8 mouse cellular contexts compared by ENCODE assay signal in genomic region chr9:53666665-53667019, GRCm38 (mm10). TPM values are rescaled to one million over a fixed set of nuclear protein-coding genes. Genes with fewer than 3 reads are reported as not detected.
A peak's percentile ranks its signal among the peaks of the same experiment; 100 is the strongest.
DNase-seq lines count a peak whose midpoint lies in the region; ATAC-seq and TF ChIP-seq lines count a peak whose summit lies in the region.

No protein-coding gene starts in this region.

- H3K27me3 ChIP-seq in kidney, embryonic 15.5 days, result no peaks in the 10 kb centered on the region
- no peaks in the 10 kb centered on the region for H3K27me3 ChIP-seq in hindbrain, embryonic 15.5 days
- no peaks in the 10 kb centered on the region for H3K27me3 ChIP-seq in midbrain, embryonic 15.5 days (replicated peaks)

- peak; percentile 50 for ATAC-seq in kidney, embryonic 15.5 days (replicated peaks; ENCODE audit: low FRiP score)
- ATAC-seq in hindbrain, embryonic 15.5 days (ENCODE audit: low FRiP score, low read depth), result peak; percentile 64
- no peak; the same call in 1 of the 2 replicates for ATAC-seq in midbrain, embryonic 15.5 days (replicated peaks)

- WGBS in kidney, embryonic 15.5 days, result under 1% methylated on average over 28 of the region's 28 CpGs
- WGBS in hindbrain, embryonic 15.5 days, result under 1% methylated on average over 28 of the region's 28 CpGs
- WGBS in midbrain, embryonic 15.5 days, result under 1% methylated on average over 28 of the region's 28 CpGs

- H3K4me2 ChIP-seq in kidney, embryonic 15.5 days, result peak overlapping the region; percentile 79
- peak overlapping the region; percentile 89 for H3K4me2 ChIP-seq in hindbrain, embryonic 15.5 days
- H3K4me2 ChIP-seq in midbrain, embryonic 15.5 days, result peak overlapping the region; percentile 81

- no peaks in the 10 kb centered on the region for H3K9me3 ChIP-seq in kidney, embryonic 15.5 days (replicated peaks)
- no peaks in the 10 kb centered on the region for H3K9me3 ChIP-seq in hindbrain, embryonic 15.5 days
- no peaks in the 10 kb centered on the region for H3K9me3 ChIP-seq in midbrain, embryonic 15.5 days

- DNase-seq in kidney, postnatal 25 days, result no peak
- no peak for DNase-seq in adrenal gland, adult 2 months
- no peak for DNase-seq in urinary bladder, postnatal 25 days (ENCODE audit: low spot score)
- DNase-seq in adipocyte (ENCODE audit: low spot score), result no peak

- TF ChIP-seq CTCF in cortical plate, adult 2 months (IDR thresholded peaks at IDR 0.05; ENCODE audit: extremely low read depth, insufficient read depth, low read length), result no peak

- no peak for TF ChIP-seq POLR2A in cortical plate, adult 2 months (IDR thresholded peaks at IDR 0.05; ENCODE audit: extremely low read depth, insufficient read depth, low read length)

- peak overlapping the region; percentile 100 for H3K9ac ChIP-seq in kidney, embryonic 15.5 days
- peak overlapping the region; percentile 93 for H3K9ac ChIP-seq in hindbrain, embryonic 15.5 days
- H3K9ac ChIP-seq in midbrain, embryonic 15.5 days, result peak overlapping the region; percentile 96

- H3K36me3 ChIP-seq in kidney, embryonic 15.5 days, result no peaks in the 10 kb centered on the region
- H3K36me3 ChIP-seq in hindbrain, embryonic 15.5 days, result no peaks in the 10 kb centered on the region
- H3K36me3 ChIP-seq in midbrain, embryonic 15.5 days (replicated peaks), result no peaks in the 10 kb centered on the region

- H3K4me3 ChIP-seq in kidney, embryonic 15.5 days (replicated peaks), result peak overlapping the region; percentile 98
- H3K4me3 ChIP-seq in cortical plate, adult 2 months (ENCODE audit: insufficient read depth, low read length), result peak overlapping the region; percentile 98
- peak overlapping the region; percentile 80 for H3K4me3 ChIP-seq in hindbrain, embryonic 15.5 days
- H3K4me3 ChIP-seq in midbrain, embryonic 15.5 days, result peak overlapping the region; percentile 69

- H3K27ac ChIP-seq in kidney, embryonic 15.5 days, result peak overlapping the region; percentile 97
- H3K27ac ChIP-seq in cortical plate, adult 2 months (ENCODE audit: insufficient read depth, low read length), result peak overlapping the region; percentile 100
- H3K27ac ChIP-seq in hindbrain, embryonic 15.5 days (replicated peaks), result peak overlapping the region; percentile 98
- H3K27ac ChIP-seq in midbrain, embryonic 15.5 days, result peak overlapping the region; percentile 97

- peaks cover 28% of the 10 kb centered on the region for H3K4me1 ChIP-seq in kidney, embryonic 15.5 days
- peaks cover 2% of the 10 kb centered on the region for H3K4me1 ChIP-seq in cortical plate, adult 2 months (ENCODE audit: control insufficient read depth, insufficient read depth, low read length)
- H3K4me1 ChIP-seq in hindbrain, embryonic 15.5 days (replicated peaks), result peaks cover 29% of the 10 kb centered on the region
- peaks cover 33% of the 10 kb centered on the region for H3K4me1 ChIP-seq in midbrain, embryonic 15.5 days

RNA-seq across cellular contexts. Expression of gene Cul5, which starts 3.2 kb away (rescaled TPM):
- 33.5 and 35.3 TPM in 2 replicates for polyA plus RNA-seq in kidney, embryonic 15.5 days (2015; fragmentation: Nextera tagmentation; extraction: Ambion mirVana)
- polyA plus RNA-seq in cortical plate, adult 2 months (2012; rRNA removed), result 20.3 and 21.4 TPM in 2 replicates
- 36.7 and 38.8 TPM in 2 replicates for polyA plus RNA-seq in hindbrain, embryonic 15.5 days (2015; fragmentation: Nextera tagmentation; extraction: Ambion mirVana)
- 42.0 and 47.1 TPM in 2 replicates for polyA plus RNA-seq in midbrain, embryonic 15.5 days (2015; fragmentation: Nextera tagmentation; extraction: Ambion mirVana)
- total RNA-seq in adrenal gland, adult 2 months (2021), result 10 to 100 TPM; 32.2 to 35.8 TPM
- 6.5 and 7.5 TPM in 2 replicates for polyA plus RNA-seq in adrenal gland, adult 2 months (2012; rRNA removed)

RNA-seq across cellular contexts. Expression of gene Rab39, which starts 39.4 kb away (rescaled TPM):
- polyA plus RNA-seq in kidney, embryonic 15.5 days (2015; fragmentation: Nextera tagmentation; extraction: Ambion mirVana), result 0.36 and 0.57 TPM in 2 replicates
- polyA plus RNA-seq in cortical plate, adult 2 months (2012; rRNA removed), result 0.45 and 0.69 TPM in 2 replicates
- 3.2 and 3.3 TPM in 2 replicates for polyA plus RNA-seq in hindbrain, embryonic 15.5 days (2015; fragmentation: Nextera tagmentation; extraction: Ambion mirVana)
- 2.2 and 2.5 TPM in 2 replicates for polyA plus RNA-seq in midbrain, embryonic 15.5 days (2015; fragmentation: Nextera tagmentation; extraction: Ambion mirVana)
- total RNA-seq in adrenal gland, adult 2 months (2021), result 1 to 10 TPM in 1 of 2 experiments, under 1 TPM in 1; 0.43 to 1.1 TPM
- 0.12 and 0.19 TPM in 2 replicates for polyA plus RNA-seq in adrenal gland, adult 2 months (2012; rRNA removed)

RNA-seq across cellular contexts. Expression of gene Acat1, which starts 56.5 kb away (rescaled TPM):
- polyA plus RNA-seq in kidney, embryonic 15.5 days (2015; fragmentation: Nextera tagmentation; extraction: Ambion mirVana), result 115 and 118 TPM in 2 replicates
- 68.6 and 69.0 TPM in 2 replicates for polyA plus RNA-seq in cortical plate, adult 2 months (2012; rRNA removed)
- 163 and 166 TPM in 2 replicates for polyA plus RNA-seq in hindbrain, embryonic 15.5 days (2015; fragmentation: Nextera tagmentation; extraction: Ambion mirVana)
- polyA plus RNA-seq in midbrain, embryonic 15.5 days (2015; fragmentation: Nextera tagmentation; extraction: Ambion mirVana), result 137 and 138 TPM in 2 replicates
- 100 to 1,000 TPM; 155 to 163 TPM for total RNA-seq in adrenal gland, adult 2 months (2021)
- polyA plus RNA-seq in adrenal gland, adult 2 months (2012; rRNA removed), result 23.2 and 30.6 TPM in 2 replicates
